ENCODE assay signal across 8 mouse cellular contexts in the genomic region with DNA sequence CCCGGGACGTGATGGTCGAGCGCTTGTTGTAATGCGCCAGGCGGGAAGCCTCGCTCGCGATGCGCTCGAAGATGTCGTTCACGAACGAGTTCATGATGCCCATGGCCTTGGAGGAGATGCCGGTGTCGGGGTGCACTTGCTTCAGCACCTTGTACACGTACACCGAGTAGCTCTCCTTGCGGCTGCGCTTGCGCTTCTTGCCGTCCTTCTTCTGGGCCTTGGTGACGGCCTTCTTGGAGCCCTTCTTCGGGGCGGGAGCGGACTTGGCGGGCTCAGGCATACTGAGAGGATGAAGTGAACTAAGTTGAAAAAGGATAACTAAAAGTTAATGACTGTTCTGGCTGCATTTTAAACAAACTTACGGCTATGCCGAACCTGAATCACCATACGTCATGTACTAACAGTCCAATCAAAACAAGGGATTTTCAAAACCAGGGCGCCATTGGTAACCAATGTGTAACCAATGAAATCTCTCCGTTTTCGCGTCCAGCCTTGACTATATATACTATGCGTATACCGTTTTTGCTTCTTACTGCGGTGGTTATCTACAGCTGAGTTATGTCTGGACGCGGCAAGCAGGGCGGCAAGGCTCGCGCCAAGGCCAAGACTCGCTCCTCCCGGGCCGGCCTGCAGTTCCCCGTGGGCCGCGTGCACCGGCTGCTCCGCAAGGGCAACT. TPM values are rescaled to one million over a fixed set of nuclear protein-coding genes. Genes with fewer than 3 reads are reported as not detected.
A peak's percentile ranks its signal among the peaks of the same experiment; 100 is the strongest.
DNase-seq lines count a peak whose midpoint lies in the region; ATAC-seq lines count a peak whose summit lies in the region.
"Not testable (repeated sequence)": the region's sequence is repeated elsewhere in the genome, so short reads cannot be mapped to it uniquely, and the experiment has no call there.

A gene (minus strand): TSS at position 280 of the 676 bp plus-strand sequence.
A gene (plus strand): TSS at position 559 of the 676 bp plus-strand sequence.

- WGBS in forebrain, embryonic 13.5 days: under 1% methylated on average over 33 of the region's 50 CpGs
- WGBS in liver, embryonic 15.5 days (ENCODE audit: insufficient replicate concordance): 0% methylated on average over 35 of the region's 50 CpGs
- 1% methylated on average over 27 of the region's 50 CpGs for WGBS in neural tube, embryonic 11.5 days
- under 1% methylated on average over 28 of the region's 50 CpGs for WGBS in stomach, embryonic 16.5 days

- not testable (repeated sequence) for H3K27me3 ChIP-seq in forebrain, embryonic 13.5 days; liver, embryonic 15.5 days; neural tube, embryonic 11.5 days (ENCODE audit: control insufficient read depth, insufficient read depth, low read length); stomach, embryonic 16.5 days (ENCODE audit: control insufficient read depth, insufficient read depth, low read length)

- peak within 1 kb of the TSS; percentile 49 for H3K4me3 ChIP-seq in forebrain, embryonic 13.5 days
- peak within 1 kb of the TSS; percentile 62 for H3K4me3 ChIP-seq in liver, embryonic 15.5 days (replicated peaks)
- H3K4me3 ChIP-seq in neural tube, embryonic 11.5 days (ENCODE audit: low read depth, low read length): peak within 1 kb of the TSS; percentile 32
- H3K4me3 ChIP-seq in stomach, embryonic 16.5 days (replicated peaks; ENCODE audit: low read length): peak within 1 kb of the TSS; percentile 57

- intact Hi-C loops in heart, postnatal 10 days (cut with DNase I): loop anchor here (2.0 to 10.0 kb wide), 3 partner anchors 229 to 325 kb away; a partner anchor contains a TSS

- H3K36me3 ChIP-seq in forebrain, embryonic 13.5 days (ENCODE audit: poor library complexity, severe bottlenecking); liver, embryonic 15.5 days (replicated peaks); neural tube, embryonic 11.5 days (ENCODE audit: control insufficient read depth, insufficient read depth, low read length); stomach, embryonic 16.5 days (ENCODE audit: control insufficient read depth, insufficient read depth, low read length): not testable (repeated sequence)

- ATAC-seq in cerebellum, adult (ENCODE audit: insufficient number of reproducible peaks, low FRiP score, low TSS enrichment): peak; percentile 96
- ATAC-seq in forebrain, embryonic 13.5 days: peak; percentile 95
- peak; percentile 81 for ATAC-seq in liver, embryonic 15.5 days (ENCODE audit: insufficient read depth)
- peak; percentile 92 for ATAC-seq in neural tube, embryonic 11.5 days (ENCODE audit: insufficient read depth, low FRiP score, low TSS enrichment)
- ATAC-seq in stomach, embryonic 16.5 days (ENCODE audit: insufficient read depth, low FRiP score): peak; percentile 95

- peak within 1 kb of the TSS; percentile 87 for H3K9ac ChIP-seq in forebrain, embryonic 13.5 days
- peak within 1 kb of the TSS; percentile 81 for H3K9ac ChIP-seq in liver, embryonic 15.5 days
- peak within 1 kb of the TSS; percentile 69 for H3K9ac ChIP-seq in neural tube, embryonic 11.5 days (ENCODE audit: low read length)
- H3K9ac ChIP-seq in stomach, embryonic 16.5 days (ENCODE audit: low read length): peak within 1 kb of the TSS; percentile 79

- peak; percentile 98 for DNase-seq in ES-CJ7 (ENCODE audit: low read depth, low spot score)
- peak; percentile 84 to 88 for DNase-seq in heart, postnatal 10 days
- DNase-seq in kidney, postnatal 4 days: peak; percentile 75 to 83
- DNase-seq in neural tube, embryonic 11.5 days (ENCODE audit: low spot score): peak; percentile 83

- H3K9me3 ChIP-seq in forebrain, embryonic 13.5 days (replicated peaks); liver, embryonic 15.5 days (replicated peaks); neural tube, embryonic 11.5 days (ENCODE audit: control insufficient read depth, low read length); stomach, embryonic 16.5 days (replicated peaks; ENCODE audit: control insufficient read depth, low read length): not testable (repeated sequence)

- H3K4me2 ChIP-seq in forebrain, embryonic 13.5 days: peak within 1 kb of the TSS; percentile 85
- H3K4me2 ChIP-seq in liver, embryonic 15.5 days: peak within 1 kb of the TSS; percentile 90
- peak within 1 kb of the TSS; percentile 68 for H3K4me2 ChIP-seq in neural tube, embryonic 11.5 days (ENCODE audit: low read depth)
- peak within 1 kb of the TSS; percentile 83 for H3K4me2 ChIP-seq in stomach, embryonic 16.5 days (ENCODE audit: low read depth, low read length)

- peak within 1 kb of the TSS; percentile 98 for H3K27ac ChIP-seq in forebrain, embryonic 13.5 days
- H3K27ac ChIP-seq in liver, embryonic 15.5 days (replicated peaks): peak within 1 kb of the TSS; percentile 95
- peak within 1 kb of the TSS; percentile 87 for H3K27ac ChIP-seq in neural tube, embryonic 11.5 days (ENCODE audit: low read depth, low read length)
- H3K27ac ChIP-seq in stomach, embryonic 16.5 days (ENCODE audit: low read length): peak within 1 kb of the TSS; percentile 97

- peaks cover 37% of the 10 kb centered on the region for H3K4me1 ChIP-seq in forebrain, embryonic 13.5 days
- peaks cover 62% of the 10 kb centered on the region for H3K4me1 ChIP-seq in liver, embryonic 15.5 days (replicated peaks)
- peaks cover 22% of the 10 kb centered on the region for H3K4me1 ChIP-seq in neural tube, embryonic 11.5 days (ENCODE audit: control insufficient read depth, insufficient read depth, low read length)
- peaks cover 20% of the 10 kb centered on the region for H3K4me1 ChIP-seq in stomach, embryonic 16.5 days (ENCODE audit: control insufficient read depth, insufficient read depth, low read length)

RNA-seq across cellular contexts. Expression of the first gene that starts in this region (rescaled TPM):
- polyA plus RNA-seq in forebrain, embryonic 13.5 days (2015; fragmentation: Nextera tagmentation; extraction: Ambion mirVana): 1.7 and 4.8 TPM in 2 replicates
- total RNA-seq in heart, postnatal 10 days (2021): 100 to 1,000 TPM; 206 to 220 TPM
- 3.2 and 3.4 TPM in 2 replicates for polyA plus RNA-seq in liver, embryonic 15.5 days (2015; fragmentation: Nextera tagmentation; extraction: Ambion mirVana)
- polyA plus RNA-seq in neural tube, embryonic 11.5 days (2014; fragmentation: Nextera tagmentation; extraction: Ambion mirVana): 2.1 and 2.3 TPM in 2 replicates
- polyA plus RNA-seq in stomach, embryonic 16.5 days (2015; fragmentation: Nextera tagmentation; extraction: Ambion mirVana): 1.5 and 3.8 TPM in 2 replicates

RNA-seq across cellular contexts. Expression of the second gene that starts in this region (rescaled TPM):
- 23.7 and 32.4 TPM in 2 replicates for polyA plus RNA-seq in forebrain, embryonic 13.5 days (2015; fragmentation: Nextera tagmentation; extraction: Ambion mirVana)
- total RNA-seq in heart, postnatal 10 days (2021): 100 to 1,000 TPM; 201 to 229 TPM
- 6.7 and 19.9 TPM in 2 replicates for polyA plus RNA-seq in liver, embryonic 15.5 days (2015; fragmentation: Nextera tagmentation; extraction: Ambion mirVana)
- polyA plus RNA-seq in neural tube, embryonic 11.5 days (2014; fragmentation: Nextera tagmentation; extraction: Ambion mirVana): 13.2 and 19.5 TPM in 2 replicates
- 7.3 and 11.8 TPM in 2 replicates for polyA plus RNA-seq in stomach, embryonic 16.5 days (2015; fragmentation: Nextera tagmentation; extraction: Ambion mirVana)

Comparison
In these comparisons a context has a peak if more than half of its experiments do, and no peak if none do; other contexts are left out.
1. Peak in every context shown above with its lines: DNase-seq, ATAC-seq, H3K4me3 ChIP-seq and H3K27ac ChIP-seq.